Mouse (Mus musculus): Measurements from ENCODE around the gene C1ql4. TPM values are rescaled to one million over a fixed set of nuclear protein-coding genes. Genes with fewer than 3 reads are reported as not detected.
"Not testable (repeated sequence)": the region's sequence is repeated elsewhere in the genome, so short reads cannot be mapped to it uniquely, and the experiment has no call there.

The C1ql4 gene
- polyA plus RNA-seq, 1 experiment from 2014 or later: 0.22 TPM

GRCm38 (mm10) chr15:99084618-99085017 lies 3.0 kb downstream of the C1ql4 start:
- Histone ChIP-seq H3K27ac (ENCODE audit: low read length) (no peak overlapping the region), H3K36me3 (ENCODE audit: control insufficient read depth, insufficient read depth, low read length) (peaks cover 21% of the 10 kb centered on the region), H3K9ac (replicated peaks; ENCODE audit: low read depth, low read length) (no peak overlapping the region), H3K4me2 (replicated peaks; ENCODE audit: low read depth, low read length) (0 out of 2 replicates have a peak overlapping the region, but pooled peaks have one; percentile 10), H3K4me3 (ENCODE audit: low read depth, low read length) (no peak overlapping the region), H3K4me1 (ENCODE audit: control insufficient read depth, insufficient read depth, low read length) (peaks cover 8% of the 10 kb centered on the region), H3K27me3 (ENCODE audit: control insufficient read depth, insufficient read depth, low read length) (peaks cover 44% of the 10 kb centered on the region), H3K9me3 (ENCODE audit: control insufficient read depth, low read depth, low read length) (no peaks in the 10 kb centered on the region)
- 11% methylated on average over 19 of the region's 19 CpGs for WGBS
- ATAC-seq (ENCODE audit: insufficient number of reproducible peaks, insufficient read depth, low FRiP score, low read depth): no peak

- no peak; the same call in 1 of the 2 replicates for ATAC-seq (ENCODE audit: insufficient number of reproducible peaks, insufficient read depth, low FRiP score, low read depth)
- WGBS: 12% methylated on average over 11 of the region's 11 CpGs
Observed at GRCm38 (mm10) chr15:99083867-99084557, 3.6 kb downstream of the C1ql4 start.

GRCm38 (mm10) chr15:99083258-99083657 lies 4.4 kb downstream of the C1ql4 start:
- Histone ChIP-seq H3K4me2 (replicated peaks; ENCODE audit: low read depth, low read length) (no peak overlapping the region), H3K4me3 (ENCODE audit: low read depth, low read length) (no peak overlapping the region), H3K4me1 (ENCODE audit: control insufficient read depth, insufficient read depth, low read length) (peaks cover 8% of the 10 kb centered on the region), H3K27me3 (ENCODE audit: control insufficient read depth, insufficient read depth, low read length) (peaks cover 31% of the 10 kb centered on the region), H3K27ac (ENCODE audit: low read length) (no peak overlapping the region), H3K36me3 (ENCODE audit: control insufficient read depth, insufficient read depth, low read length) (peaks cover 26% of the 10 kb centered on the region), H3K9ac (replicated peaks; ENCODE audit: low read depth, low read length) (no peak overlapping the region), H3K9me3 (ENCODE audit: control insufficient read depth, low read depth, low read length) (no peaks in the 10 kb centered on the region)
- no peak for ATAC-seq (ENCODE audit: insufficient number of reproducible peaks, insufficient read depth, low FRiP score, low read depth)
- WGBS: 67% methylated on average over 9 of the region's 9 CpGs

More at GRCm38 (mm10) chr15:99083867-99084557, 3.6 kb downstream of the C1ql4 start:
- Histone ChIP-seq H3K9ac (replicated peaks; ENCODE audit: low read depth, low read length) (no peak overlapping the region), H3K36me3 (ENCODE audit: control insufficient read depth, insufficient read depth, low read length) (peaks cover 21% of the 10 kb centered on the region), H3K9me3 (ENCODE audit: control insufficient read depth, low read depth, low read length) (no peaks in the 10 kb centered on the region), H3K27me3 (ENCODE audit: control insufficient read depth, insufficient read depth, low read length) (peaks cover 38% of the 10 kb centered on the region), H3K4me3 (ENCODE audit: low read depth, low read length) (no peak overlapping the region), H3K4me2 (replicated peaks; ENCODE audit: low read depth, low read length) (0 out of 2 replicates have a peak overlapping the region, but pooled peaks have one; percentile 10), H3K4me1 (ENCODE audit: control insufficient read depth, insufficient read depth, low read length) (peaks cover 8% of the 10 kb centered on the region), H3K27ac (ENCODE audit: low read length) (no peak overlapping the region)

GRCm38 (mm10) chr15:99082840-99083239 lies 4.8 kb downstream of the C1ql4 start:
- Histone ChIP-seq H3K9ac (replicated peaks; ENCODE audit: low read depth, low read length) (no peak overlapping the region), H3K36me3 (ENCODE audit: control insufficient read depth, insufficient read depth, low read length) (peaks cover 30% of the 10 kb centered on the region), H3K27ac (ENCODE audit: low read length) (no peak overlapping the region), H3K4me1 (ENCODE audit: control insufficient read depth, insufficient read depth, low read length) (peaks cover 8% of the 10 kb centered on the region), H3K4me3 (ENCODE audit: low read depth, low read length) (no peak overlapping the region), H3K9me3 (ENCODE audit: control insufficient read depth, low read depth, low read length) (no peaks in the 10 kb centered on the region), H3K4me2 (replicated peaks; ENCODE audit: low read depth, low read length) (no peak overlapping the region), H3K27me3 (ENCODE audit: control insufficient read depth, insufficient read depth, low read length) (peaks cover 28% of the 10 kb centered on the region)
- no peak for ATAC-seq (ENCODE audit: insufficient number of reproducible peaks, insufficient read depth, low FRiP score, low read depth)
- WGBS: 87% methylated on average over 16 of the region's 16 CpGs

GRCm38 (mm10) chr15:99082322-99082721 lies 5.3 kb downstream of the C1ql4 start:
- Histone ChIP-seq H3K4me1 (ENCODE audit: control insufficient read depth, insufficient read depth, low read length) (peaks cover 5% of the 10 kb centered on the region; the same call in 1 of the 2 replicates), H3K4me2 (replicated peaks; ENCODE audit: low read depth, low read length) (no peak overlapping the region), H3K9me3 (ENCODE audit: control insufficient read depth, low read depth, low read length) (no peaks in the 10 kb centered on the region), H3K4me3 (ENCODE audit: low read depth, low read length) (no peak overlapping the region), H3K27me3 (ENCODE audit: control insufficient read depth, insufficient read depth, low read length) (peaks cover 23% of the 10 kb centered on the region), H3K27ac (ENCODE audit: low read length) (no peak overlapping the region), H3K36me3 (ENCODE audit: control insufficient read depth, insufficient read depth, low read length) (peaks cover 35% of the 10 kb centered on the region), H3K9ac (replicated peaks; ENCODE audit: low read depth, low read length) (no peak overlapping the region)
- WGBS: 97% methylated on average over 12 of the region's 12 CpGs
- no peak for ATAC-seq (ENCODE audit: insufficient number of reproducible peaks, insufficient read depth, low FRiP score, low read depth)

GRCm38 (mm10) chr15:99079804-99080203 lies 7.8 kb downstream of the C1ql4 start:
- H3K27me3 ChIP-seq (ENCODE audit: control insufficient read depth, insufficient read depth, low read length): peaks cover 6% of the 10 kb centered on the region; the same call in 1 of the 2 replicates
- no peak for ATAC-seq (ENCODE audit: insufficient number of reproducible peaks, insufficient read depth, low FRiP score, low read depth)
- 77% methylated on average over 3 of the region's 3 CpGs for WGBS

GRCm38 (mm10) chr15:99078181-99078910 lies 9.3 kb downstream of the C1ql4 start:
- 75% methylated on average over 15 of the region's 15 CpGs for WGBS
- no peaks in the 10 kb centered on the region for H3K9me3 ChIP-seq (ENCODE audit: control insufficient read depth, low read depth, low read length)
- H3K36me3 ChIP-seq (ENCODE audit: control insufficient read depth, insufficient read depth, low read length): peaks cover 42% of the 10 kb centered on the region
- H3K4me1 ChIP-seq (ENCODE audit: control insufficient read depth, insufficient read depth, low read length): peaks cover 11% of the 10 kb centered on the region; the same call in 1 of the 2 replicates
- H3K4me2 ChIP-seq (replicated peaks; ENCODE audit: low read depth, low read length): no peak overlapping the region
- ATAC-seq (ENCODE audit: insufficient number of reproducible peaks, insufficient read depth, low FRiP score, low read depth): no peak
- H3K9ac ChIP-seq (replicated peaks; ENCODE audit: low read depth, low read length): no peak overlapping the region
- H3K27me3 ChIP-seq (ENCODE audit: control insufficient read depth, insufficient read depth, low read length): no peaks in the 10 kb centered on the region; the same call in 1 of the 2 replicates
- H3K27ac ChIP-seq (ENCODE audit: low read length): no peak overlapping the region
- no peak overlapping the region for H3K4me3 ChIP-seq (ENCODE audit: low read depth, low read length)

More at GRCm38 (mm10) chr15:99079804-99080203, 7.8 kb downstream of the C1ql4 start:
- peaks cover 11% of the 10 kb centered on the region for H3K4me1 ChIP-seq (ENCODE audit: control insufficient read depth, insufficient read depth, low read length)
- H3K4me3 ChIP-seq (ENCODE audit: low read depth, low read length): no peak overlapping the region
- H3K4me2 ChIP-seq (replicated peaks; ENCODE audit: low read depth, low read length): no peak overlapping the region
- H3K9me3 ChIP-seq (ENCODE audit: control insufficient read depth, low read depth, low read length): no peaks in the 10 kb centered on the region
- H3K9ac ChIP-seq (replicated peaks; ENCODE audit: low read depth, low read length): no peak overlapping the region
- no peak overlapping the region for H3K27ac ChIP-seq (ENCODE audit: low read length)
- H3K36me3 ChIP-seq (ENCODE audit: control insufficient read depth, insufficient read depth, low read length): peaks cover 42% of the 10 kb centered on the region

- 92% methylated on average over 3 of the region's 3 CpGs for WGBS
- H3K4me3 ChIP-seq (ENCODE audit: low read depth, low read length): peak overlapping the region; percentile 44
- not testable (repeated sequence) for H3K9ac ChIP-seq (replicated peaks; ENCODE audit: low read depth, low read length)
Observed at GRCm38 (mm10) chr15:99076011-99076410, 11.6 kb downstream of the C1ql4 start.

More at GRCm38 (mm10) chr15:99076011-99076410, 11.6 kb downstream of the C1ql4 start:
- Histone ChIP-seq H3K36me3 (ENCODE audit: control insufficient read depth, insufficient read depth, low read length) (peaks cover 25% of the 10 kb centered on the region), H3K4me2 (replicated peaks; ENCODE audit: low read depth, low read length) (peak overlapping the region; percentile 87; the same call in 1 of the 2 replicates), H3K4me1 (ENCODE audit: control insufficient read depth, insufficient read depth, low read length) (peaks cover 11% of the 10 kb centered on the region; the same call in 1 of the 2 replicates)
- not testable (repeated sequence) for H3K27me3 ChIP-seq (ENCODE audit: control insufficient read depth, insufficient read depth, low read length); ATAC-seq (ENCODE audit: insufficient number of reproducible peaks, insufficient read depth, low FRiP score, low read depth); H3K27ac ChIP-seq (ENCODE audit: low read length); H3K9me3 ChIP-seq (ENCODE audit: control insufficient read depth, low read depth, low read length)
